Mouse (Mus musculus) adrenal gland, postnatal 14 days (tissue): ENCODE measurements around the gene Sorcs2. TPM values are rescaled to one million over a fixed set of nuclear protein-coding genes. Genes with fewer than 3 reads are reported as not detected.
"Not testable (repeated sequence)": the region's sequence is repeated elsewhere in the genome, so short reads cannot be mapped to it uniquely, and the experiment has no call there.

Experiments used
- DNase-seq: peaks from one replicate; pipeline ENCODE4 v3.0.0; 2021; ENCODE audit warnings: mixed read lengths
- total RNA-seq: library from RNA; stranded (reverse); gene quantifications from 2 replicates; pipeline ENCODE4 v1.2.3, GENCODE M21; 2021

Sorcs2 gene
- total RNA-seq, 1 experiment from 2014 or later: 10.3 TPM

GRCm38 (mm10) chr5:36390591-36390927 lies 7.4 kb downstream of the Sorcs2 start:
- not testable (repeated sequence) for DNase-seq

DNA sequence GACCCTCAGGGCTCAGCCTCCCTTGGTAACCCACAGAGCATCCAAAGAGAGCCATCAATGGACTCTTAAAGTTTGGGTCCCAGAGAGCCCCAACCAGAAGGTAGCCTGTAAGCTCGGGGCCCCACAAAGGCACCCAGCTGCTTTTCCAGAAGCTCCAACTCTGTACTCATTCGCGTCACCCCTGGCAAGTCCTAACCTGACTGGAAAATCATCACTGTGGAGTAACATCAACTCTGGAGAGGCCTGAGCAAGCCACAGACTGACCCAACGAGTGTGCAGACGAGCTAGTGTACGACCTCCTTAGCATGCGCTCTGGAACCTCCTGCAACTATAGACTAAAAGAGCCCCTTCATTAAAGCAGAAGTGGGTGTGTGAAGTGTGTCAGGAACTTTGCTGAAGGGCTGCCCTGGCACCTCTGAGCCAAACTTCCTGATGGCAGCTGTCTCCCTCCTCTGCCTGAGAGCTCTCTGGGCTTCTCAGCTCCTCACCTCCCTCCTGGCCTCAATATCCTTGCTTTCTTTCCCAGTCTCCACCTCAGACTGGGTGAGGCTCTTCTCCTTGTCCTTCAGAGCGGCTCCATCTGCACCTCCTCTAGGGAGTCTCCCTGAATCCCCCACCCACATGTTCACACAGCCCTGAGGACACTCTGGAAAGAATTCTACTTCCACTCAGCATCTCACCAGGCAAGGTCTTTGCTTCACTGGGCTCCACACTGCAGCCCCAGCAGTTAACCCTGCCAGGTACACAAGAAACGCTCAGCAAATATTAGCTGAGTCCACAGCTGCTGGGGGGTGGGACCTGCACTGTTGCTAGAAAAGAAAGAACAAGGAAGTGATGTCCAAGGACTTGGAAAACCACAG lies 8.0 kb downstream of the Sorcs2 start:
- DNase-seq: no peak

- no peak for DNase-seq
Observed at GRCm38 (mm10) chr5:36385062-36385461, 12.9 kb downstream of the Sorcs2 start.

DNA sequence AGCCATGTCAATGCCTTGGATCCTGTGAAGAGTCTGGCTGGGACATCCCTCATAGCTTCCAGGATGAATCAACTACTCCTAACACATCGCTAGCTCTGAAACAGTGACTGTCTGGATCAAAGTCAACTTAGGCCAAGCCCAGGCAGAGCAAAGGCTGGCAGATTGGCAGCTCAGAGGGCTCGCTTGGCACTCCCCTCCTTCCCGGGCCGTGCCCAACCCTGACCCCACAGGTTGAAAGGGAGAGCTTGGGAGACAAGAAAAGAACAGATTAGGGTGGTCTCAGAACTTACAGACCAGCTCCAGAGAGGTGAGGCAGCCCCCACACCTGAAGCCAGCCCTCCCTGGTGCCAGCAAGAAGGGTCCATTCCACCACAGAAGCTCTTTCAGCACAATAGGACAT lies 14.5 kb downstream of the Sorcs2 start:
- no peak for DNase-seq

GRCm38 (mm10) chr5:36382721-36383120 lies 15.2 kb downstream of the Sorcs2 start:
- no peak for DNase-seq

GRCm38 (mm10) chr5:36382134-36382693 lies 15.7 kb downstream of the Sorcs2 start:
- DNase-seq: no peak

- DNase-seq: peak; percentile 51
Observed at GRCm38 (mm10) chr5:36379938-36380511, 17.9 kb downstream of the Sorcs2 start.

- DNase-seq: no peak
Observed at GRCm38 (mm10) chr5:36378370-36378738, 19.6 kb downstream of the Sorcs2 start.

DNA sequence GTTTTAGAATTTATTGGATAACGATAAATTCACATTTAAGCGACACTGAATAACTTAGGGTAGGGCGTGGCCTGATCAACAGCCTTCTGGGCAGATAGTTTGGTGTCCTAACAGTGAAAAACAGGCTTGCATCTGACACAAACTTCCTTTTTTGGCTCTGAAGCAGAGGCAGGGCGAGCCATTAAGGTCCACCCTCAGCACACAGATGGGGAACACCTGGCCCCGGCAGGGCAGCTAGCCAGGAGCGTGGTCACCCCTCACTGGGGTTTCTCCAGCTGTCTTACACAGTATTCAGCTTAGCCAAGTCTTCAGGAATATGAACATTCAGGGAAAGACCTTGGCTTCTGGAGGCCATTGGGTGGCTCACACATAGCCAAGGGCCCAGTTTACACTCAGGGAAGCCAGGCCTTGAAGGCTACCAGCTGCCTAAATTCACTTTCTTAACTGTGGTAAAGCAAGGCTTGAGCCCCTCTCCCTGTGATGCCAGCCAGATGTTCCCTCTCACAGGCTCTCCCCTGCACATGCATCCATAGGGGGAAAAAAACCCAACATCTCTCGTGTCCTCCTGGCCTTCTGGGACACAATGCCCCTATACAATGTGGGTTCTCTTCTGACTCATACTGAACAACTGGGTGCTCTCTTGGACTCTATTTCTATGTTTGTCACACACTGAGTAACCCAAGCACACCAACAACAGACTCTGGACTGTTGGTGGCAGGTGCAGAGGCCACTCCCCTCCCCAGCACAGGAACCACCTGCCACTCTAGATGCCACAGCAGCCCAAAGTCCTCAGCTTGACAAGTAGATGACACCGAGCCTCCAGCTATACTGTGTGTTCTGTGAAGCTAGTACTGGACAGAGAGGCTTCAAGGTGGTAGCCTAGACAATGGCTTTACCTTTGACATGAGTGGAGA lies 20.2 kb downstream of the Sorcs2 start:
- peak; percentile 46 for DNase-seq

DNA sequence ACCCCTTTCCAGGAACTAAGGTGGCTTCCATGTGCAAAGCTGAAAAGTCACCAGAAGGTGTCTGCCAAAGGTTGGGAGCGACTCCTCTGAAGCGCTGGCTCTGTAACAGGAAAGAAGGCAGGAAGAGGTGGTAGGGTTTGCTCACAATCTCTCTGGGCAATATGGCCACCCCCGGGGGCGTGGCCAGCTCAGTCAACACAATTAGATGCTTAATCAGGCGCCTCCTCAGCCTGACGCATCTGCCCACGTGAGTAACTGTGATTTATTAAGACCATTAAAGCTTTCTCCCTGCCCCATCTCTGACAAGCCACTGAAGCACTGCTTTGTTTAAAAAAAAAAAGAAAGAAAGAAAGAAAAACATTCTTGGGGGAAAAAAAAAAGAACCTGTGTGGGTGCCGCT lies 22.1 kb downstream of the Sorcs2 start:
- peak; percentile 43 for DNase-seq

GRCm38 (mm10) chr5:36374221-36375050 lies 23.5 kb downstream of the Sorcs2 start:
- DNase-seq: no peak

GRCm38 (mm10) chr5:36373246-36373891 lies 24.6 kb downstream of the Sorcs2 start:
- peak; percentile 51 for DNase-seq

DNA sequence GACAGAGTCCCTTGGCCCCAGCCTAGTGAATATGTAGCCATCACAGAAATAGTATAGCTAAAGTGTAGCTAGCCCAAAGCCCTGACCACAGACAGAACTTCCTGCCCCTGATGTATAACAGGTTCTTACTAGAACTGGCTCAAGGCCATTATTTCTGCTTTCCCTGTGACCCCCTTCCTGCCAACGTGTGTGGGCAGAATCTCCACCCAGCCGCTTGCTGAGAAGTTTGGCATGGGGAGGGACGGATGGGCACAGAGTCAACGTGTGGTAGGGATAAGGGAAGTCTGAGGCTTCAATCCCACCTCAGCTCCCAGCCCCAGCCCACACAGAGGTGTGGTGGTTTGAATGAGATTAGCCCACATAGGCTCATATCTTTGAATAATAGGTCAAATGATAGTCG lies 26.2 kb downstream of the Sorcs2 start:
- no peak for DNase-seq

- DNase-seq: peak; percentile 64
Observed at GRCm38 (mm10) chr5:36369261-36369684, 28.7 kb downstream of the Sorcs2 start.

DNA sequence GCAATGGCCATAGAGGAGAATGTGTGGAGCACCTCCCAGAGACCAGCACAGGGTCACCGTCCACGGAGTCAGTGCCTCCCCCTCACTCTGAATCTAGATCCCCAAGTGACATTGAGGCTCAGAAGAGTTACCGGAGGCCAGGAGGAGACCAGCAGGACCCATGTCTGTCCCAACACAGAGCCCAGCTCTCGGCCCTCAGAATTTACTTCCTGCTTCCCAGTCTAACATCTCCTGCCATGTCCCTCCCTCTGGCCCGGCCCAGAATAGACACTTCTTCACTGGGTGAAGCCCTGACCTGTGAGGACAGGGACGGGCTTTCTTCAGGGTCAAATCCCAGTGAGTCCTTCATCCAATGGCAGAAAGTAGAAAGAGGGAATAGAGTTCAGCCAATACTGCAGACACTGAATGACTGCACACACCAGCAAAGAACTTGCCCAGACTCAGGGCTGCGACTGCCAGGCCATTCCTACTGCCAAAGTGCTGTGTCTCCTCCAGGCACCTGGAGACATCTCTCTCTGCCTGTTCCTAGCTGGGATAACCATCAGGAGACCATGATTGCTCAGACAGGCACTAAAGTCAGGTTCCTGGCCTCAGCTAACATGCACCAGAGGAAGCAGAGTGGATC lies 29.3 kb downstream of the Sorcs2 start:
- peak; percentile 42 for DNase-seq

DNA sequence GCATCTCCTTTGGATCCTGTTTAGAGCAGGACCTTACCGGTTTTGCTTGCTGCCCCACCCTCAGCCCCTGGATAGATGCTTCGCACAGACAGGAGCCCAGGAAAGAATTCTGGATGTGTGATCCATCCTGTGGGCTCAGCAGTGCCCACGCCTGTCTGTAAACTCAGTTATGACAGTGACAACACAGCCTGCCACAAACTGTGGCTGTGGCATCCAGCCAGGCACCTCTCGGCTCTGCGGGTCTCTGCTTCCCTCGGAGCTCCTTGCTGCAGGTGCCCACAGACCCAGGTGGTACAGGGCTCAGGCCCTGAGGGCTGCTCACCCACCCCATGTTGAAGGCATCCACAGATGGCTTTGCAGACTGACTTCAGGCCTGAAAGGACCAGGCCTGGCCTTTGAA lies 30.0 kb downstream of the Sorcs2 start:
- DNase-seq: no peak

DNA sequence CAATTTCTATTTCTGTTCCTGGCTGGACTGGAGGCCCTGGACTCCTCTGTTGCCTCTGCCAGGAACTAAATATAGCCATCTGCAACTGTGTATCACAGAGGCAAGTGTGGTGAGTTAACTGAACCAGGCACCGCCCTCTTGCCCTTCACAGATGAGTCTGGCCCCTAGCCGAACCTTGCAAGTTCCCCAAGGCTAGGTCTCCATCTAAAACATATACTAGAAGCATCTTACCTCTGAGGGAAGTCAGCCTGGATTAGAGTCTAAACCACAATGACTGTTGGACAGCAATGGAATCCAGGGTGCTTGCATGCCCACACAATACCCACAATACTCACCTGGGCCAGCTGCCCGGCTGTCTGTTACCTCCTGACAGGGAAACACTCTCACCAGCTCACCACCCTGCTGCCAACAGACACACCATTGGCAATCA lies 30.7 kb downstream of the Sorcs2 start:
- DNase-seq: peak; percentile 71

DNA sequence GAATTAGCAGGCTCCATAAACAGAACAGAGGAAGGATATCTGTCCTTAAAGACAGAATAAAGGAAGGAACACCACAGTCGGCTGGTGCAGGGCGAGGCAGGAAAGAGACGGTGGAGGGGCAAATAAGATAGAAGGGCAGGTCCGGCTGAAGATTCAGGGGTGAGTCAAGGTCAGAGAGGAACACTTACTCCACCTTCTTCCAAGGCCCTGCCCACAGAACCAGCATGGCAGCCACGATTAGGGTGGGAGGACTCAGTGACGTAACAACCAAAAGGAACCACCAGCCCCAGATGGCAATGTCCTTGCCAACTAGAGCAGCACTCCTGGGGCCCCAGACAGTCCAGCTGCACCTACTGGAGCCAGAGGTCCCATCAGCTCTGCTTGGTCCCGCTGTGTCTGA lies 36.2 kb downstream of the Sorcs2 start:
- DNase-seq: no peak

DNA sequence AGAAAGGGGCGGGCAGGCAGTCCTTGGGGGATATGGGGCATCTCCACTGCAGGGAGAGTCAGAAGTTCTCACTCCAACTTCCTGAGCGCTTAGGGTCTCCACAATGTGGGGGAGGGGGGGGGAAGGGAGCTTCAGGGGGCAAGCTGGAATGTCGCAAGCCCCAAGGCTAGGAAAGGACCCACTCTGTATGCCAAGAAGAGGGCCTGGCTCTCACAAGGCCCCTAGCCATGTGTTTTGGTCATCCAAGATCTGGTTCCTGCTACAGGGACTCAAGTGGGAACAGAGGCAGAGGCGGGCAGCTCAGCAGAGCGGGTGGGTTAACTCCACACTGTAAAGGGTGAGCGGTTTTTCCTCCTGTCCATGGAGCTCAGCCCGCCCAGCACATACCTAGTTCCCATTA lies 37.6 kb downstream of the Sorcs2 start:
- no peak for DNase-seq

- peak; percentile 34 for DNase-seq
Observed at GRCm38 (mm10) chr5:36359535-36360243, 38.2 kb downstream of the Sorcs2 start.
